ENCODE assay signal across 8 mouse cellular contexts in genomic region chr3:85887239-85887827, GRCm38 (mm10). TPM values are rescaled to one million over a fixed set of nuclear protein-coding genes. Genes with fewer than 3 reads are reported as not detected.
DNase-seq lines count a peak whose midpoint lies in the region; ATAC-seq lines count a peak whose summit lies in the region.

Glt28d2 (minus strand) TSS chr3:85887516.
Gm37240 (minus strand) TSS chr3:85887518.

- DNase-seq in T-cell, adult 2 months (ENCODE audit: low spot score), result peak; percentile 58
- peak; percentile 48 to 74 for DNase-seq in cerebellum, postnatal 25 days
- DNase-seq in frontal cortex, postnatal 25 days (ENCODE audit: low spot score in 2 of 2), result peak; percentile 25 to 39
- DNase-seq in hindbrain, embryonic 14.5 days (ENCODE audit: low spot score), result peak; percentile 44
- DNase-seq in layer of hippocampus, postnatal 25 days (ENCODE audit: extremely low spot score in 1 of 2, low spot score in 1 of 2), result peak; percentile 27 to 37
- DNase-seq in lung, postnatal 25 days (ENCODE audit: low spot score), result peak; percentile 91
- DNase-seq in retina, postnatal 1 day, result peak; percentile 90
- DNase-seq in thymus, postnatal 4 days, result peak; percentile 85

- no peak within 1 kb of the TSS for H3K27ac ChIP-seq in hindbrain, embryonic 14.5 days

- peaks cover 7% of the 10 kb centered on the region; the same call in 1 of the 2 replicates for H3K4me1 ChIP-seq in hindbrain, embryonic 14.5 days (replicated peaks; ENCODE audit: control insufficient read depth, insufficient read depth, low read length)

- peak; percentile 79 for ATAC-seq in hindbrain, embryonic 14.5 days (ENCODE audit: low FRiP score)

- H3K36me3 ChIP-seq in hindbrain, embryonic 14.5 days (replicated peaks; ENCODE audit: control insufficient read depth, insufficient read depth), result no peaks in the 10 kb centered on the region

- H3K4me3 ChIP-seq in hindbrain, embryonic 14.5 days (replicated peaks; ENCODE audit: low read length), result peak within 1 kb of the TSS; percentile 48

- no peaks in the 10 kb centered on the region for H3K9me3 ChIP-seq in hindbrain, embryonic 14.5 days (ENCODE audit: control insufficient read depth, low read length)

- peaks cover 33% of the 10 kb centered on the region for H3K27me3 ChIP-seq in hindbrain, embryonic 14.5 days (ENCODE audit: control insufficient read depth, insufficient read depth, low read length)

- H3K4me2 ChIP-seq in hindbrain, embryonic 14.5 days (replicated peaks), result peak within 1 kb of the TSS; percentile 87

- WGBS in hindbrain, embryonic 14.5 days, result under 1% methylated on average over 48 of the region's 48 CpGs

- H3K9ac ChIP-seq in hindbrain, embryonic 14.5 days, result peak within 1 kb of the TSS; percentile 47

RNA-seq across cellular contexts. Expression of gene Glt28d2, which starts in this region (rescaled TPM):
- polyA plus RNA-seq in hindbrain, embryonic 14.5 days (2014; fragmentation: Nextera tagmentation; extraction: Ambion mirVana), result 0.37 and 0.53 TPM in 2 replicates
- under 1 TPM; 0.20 to 0.40 TPM for total RNA-seq in layer of hippocampus, postnatal 25 days (2021)

RNA-seq across cellular contexts. Expression of gene Gm37240, which starts in this region (rescaled TPM):
- 0.94 and 1.3 TPM in 2 replicates for polyA plus RNA-seq in hindbrain, embryonic 14.5 days (2014; fragmentation: Nextera tagmentation; extraction: Ambion mirVana)
- 1 to 10 TPM in 1 of 2 experiments, under 1 TPM in 1; 0.92 to 1.4 TPM for total RNA-seq in layer of hippocampus, postnatal 25 days (2021)

Comparison
In these comparisons a context has a peak if more than half of its experiments do, and no peak if none do; other contexts are left out.
1. DNase-seq: peak in every context shown above with its lines; median percentile 91 in lung, postnatal 25 days; 90 in retina, postnatal 1 day; 85 in thymus, postnatal 4 days; 61 in cerebellum, postnatal 25 days; 58 in T-cell, adult 2 months; 44 in hindbrain, embryonic 14.5 days; 32 in frontal cortex, postnatal 25 days; 32 in layer of hippocampus, postnatal 25 days.